Mouse (Mus musculus): ENCODE measurements around the gene Pbx3.

Gene Pbx3

GRCm38 (mm10) chr2:34289726-34290125 is 83.2 kb downstream of the Pbx3 start:
- DNase-seq (ENCODE audit: low spot score): no peak

- no peak for DNase-seq (ENCODE audit: low spot score)
Measured at GRCm38 (mm10) chr2:34284239-34284638, 88.7 kb downstream of the Pbx3 start.

- DNase-seq (ENCODE audit: low spot score): no peak
Measured at GRCm38 (mm10) chr2:34280996-34281395, 91.9 kb downstream of the Pbx3 start.

GRCm38 (mm10) chr2:34279726-34280125 is 93.2 kb downstream of the Pbx3 start:
- no peak for DNase-seq (ENCODE audit: low spot score)

- no peak for DNase-seq (ENCODE audit: low spot score)
Measured at GRCm38 (mm10) chr2:34275630-34276193, 97.2 kb downstream of the Pbx3 start.

GRCm38 (mm10) chr2:34262046-34262445 is 110.9 kb downstream of the Pbx3 start:
- DNase-seq (ENCODE audit: low spot score): no peak

- DNase-seq (ENCODE audit: low spot score): no peak
Measured at GRCm38 (mm10) chr2:34260653-34261076, 112.3 kb downstream of the Pbx3 start.

GRCm38 (mm10) chr2:34258256-34258655 is 114.7 kb downstream of the Pbx3 start:
- DNase-seq (ENCODE audit: low spot score): no peak

GRCm38 (mm10) chr2:34257611-34258010 is 115.3 kb downstream of the Pbx3 start:
- DNase-seq (ENCODE audit: low spot score): no peak

- no peak for DNase-seq (ENCODE audit: low spot score)
Measured at GRCm38 (mm10) chr2:34256000-34256553, 116.9 kb downstream of the Pbx3 start.

GRCm38 (mm10) chr2:34253627-34254026 is 119.3 kb downstream of the Pbx3 start:
- DNase-seq (ENCODE audit: low spot score): no peak

- no peak for DNase-seq (ENCODE audit: low spot score)
Measured at GRCm38 (mm10) chr2:34253111-34253510, 119.8 kb downstream of the Pbx3 start.

- DNase-seq (ENCODE audit: low spot score): no peak
Measured at GRCm38 (mm10) chr2:34252286-34252685, 120.7 kb downstream of the Pbx3 start.

- DNase-seq (ENCODE audit: low spot score): no peak
Measured at GRCm38 (mm10) chr2:34249961-34250658, 122.8 kb downstream of the Pbx3 start.

- peak; percentile 52 for DNase-seq (ENCODE audit: low spot score)
Measured at GRCm38 (mm10) chr2:34249141-34249960, 123.6 kb downstream of the Pbx3 start.

GRCm38 (mm10) chr2:34240885-34241284 is 132.1 kb downstream of the Pbx3 start:
- no peak for DNase-seq (ENCODE audit: low spot score)

GRCm38 (mm10) chr2:34239315-34239858 is 133.6 kb downstream of the Pbx3 start:
- no peak for DNase-seq (ENCODE audit: low spot score)

- no peak for DNase-seq (ENCODE audit: low spot score)
Measured at GRCm38 (mm10) chr2:34235467-34236075, 137.4 kb downstream of the Pbx3 start.

GRCm38 (mm10) chr2:34234274-34234673 is 138.7 kb downstream of the Pbx3 start:
- DNase-seq (ENCODE audit: low spot score): no peak

GRCm38 (mm10) chr2:34233271-34233670 is 139.7 kb downstream of the Pbx3 start:
- no peak for DNase-seq (ENCODE audit: low spot score)

- no peak for DNase-seq (ENCODE audit: low spot score)
Measured at GRCm38 (mm10) chr2:34227688-34228087, 145.3 kb downstream of the Pbx3 start.

- no peak for DNase-seq (ENCODE audit: low spot score)
Measured at GRCm38 (mm10) chr2:34225470-34225869, 147.5 kb downstream of the Pbx3 start.
